Mouse (Mus musculus) limb, embryonic 11.5 days (tissue): ENCODE results near the gene Glmp. TPM values are rescaled to one million over a fixed set of nuclear protein-coding genes. Genes with fewer than 3 reads are reported as not detected.
A peak's percentile ranks its signal among the peaks of the same experiment; 100 is the strongest.
"Not testable (repeated sequence)": the region's sequence is repeated elsewhere in the genome, so short reads cannot be mapped to it uniquely, and the experiment has no call there.

Experiments used
- ATAC-seq: fragments of 200-750 bp; cut with Nextera tagmentation; 2 replicates; pipeline ENCODE4 v1.8.0; 2017; ENCODE audit warnings: low read depth; ENCODE audit not compliant: insufficient number of reproducible peaks, low FRiP score, low TSS enrichment
- DNase-seq: peaks from one replicate; pipeline ENCODE4 v3.0.0-alpha.2; 2015; ENCODE audit warnings: low spot score
- H3K27ac ChIP-seq: fragments of 300-500 bp; sonication (generic); replicated peaks from 2 replicates; pipeline ENCODE4 v1.5.1; 2014; ENCODE audit warnings: low read depth, mild to moderate bottlenecking, low read length
- H3K27me3 ChIP-seq: fragments of 300-500 bp; sonication (generic); 2 replicates; pipeline ENCODE4 v1.6.1; 2014; ENCODE audit warnings: mild to moderate bottlenecking, low read length, mixed read lengths; ENCODE audit not compliant: control insufficient read depth, insufficient read depth
- H3K36me3 ChIP-seq: fragments of 300-500 bp; sonication (generic); 2 replicates; pipeline ENCODE4 v1.6.1; 2014; ENCODE audit warnings: mild to moderate bottlenecking, low read length, moderate library complexity, mixed read lengths; ENCODE audit not compliant: control insufficient read depth, insufficient read depth
- H3K4me1 ChIP-seq: fragments of 300-500 bp; sonication (generic); 2 replicates; pipeline ENCODE4 v1.6.1; 2014; ENCODE audit warnings: low read length, mixed read lengths; ENCODE audit not compliant: control insufficient read depth, insufficient read depth
- H3K4me2 ChIP-seq: fragments of 300-500 bp; sonication (generic); 2 replicates; pipeline ENCODE4 v1.6.1; 2014; ENCODE audit warnings: low read depth, mild to moderate bottlenecking, moderate library complexity; ENCODE audit not compliant: severe bottlenecking
- H3K4me3 ChIP-seq: fragments of 300-500 bp; sonication (generic); 2 replicates; pipeline ENCODE4 v1.5.1; 2014; ENCODE audit warnings: low read depth, low read length
- H3K9ac ChIP-seq: fragments of 300-500 bp; sonication (generic); 2 replicates; pipeline ENCODE4 v1.6.1; 2014; ENCODE audit warnings: mild to moderate bottlenecking, low read length
- H3K9me3 ChIP-seq: fragments of 300-500 bp; sonication (generic); 2 replicates; pipeline ENCODE4 v1.6.1; 2016; ENCODE audit warnings: low read length; ENCODE audit not compliant: control insufficient read depth
- WGBS: fragments of 180-500 bp; shearing (Covaris S2); extraction: QIAGEN DNeasy Blood & Tissue Kit; methylation state at CpG from one replicate; pipeline ENCODE4 v1.1.7; 2014; 5-methylcytosine and 5-hydroxymethylcytosine counted together
- polyA plus RNA-seq: library from polyadenylated mRNA; unstranded; fragments of >200 nt; fragmentation: Nextera tagmentation; extraction: Ambion mirVana; gene quantifications from 2 replicates; pipeline ENCODE4 v1.2.1, GENCODE M21; 2014

Glmp gene
- polyA plus RNA-seq, 1 experiment from 2014 or later, result 100 TPM

GRCm38 (mm10) chr3:88376644-88377043 is 51.8 kb downstream of the Glmp start:
- not testable (repeated sequence) for H3K36me3 ChIP-seq, H3K27ac ChIP-seq, H3K27me3 ChIP-seq, H3K9me3 ChIP-seq, H3K4me3 ChIP-seq, H3K4me1 ChIP-seq, ATAC-seq, H3K9ac ChIP-seq
- peak overlapping the region; percentile 36; the same call in 1 of the 2 replicates for H3K4me2 ChIP-seq
- WGBS, result 14% methylated on average over 5 of the region's 7 CpGs
- DNase-seq, result peak; percentile 32

- not testable (repeated sequence) for H3K4me3 ChIP-seq, ATAC-seq, H3K4me1 ChIP-seq, H3K9me3 ChIP-seq, DNase-seq, H3K27ac ChIP-seq, H3K4me2 ChIP-seq, H3K9ac ChIP-seq, H3K27me3 ChIP-seq, H3K36me3 ChIP-seq
- WGBS, result 75% methylated on average over 5 of the region's 5 CpGs
These were observed 53.8 kb downstream of the Glmp start, which contains the start of gene Bglap2 for GRCm38 (mm10) chr3:88378599-88378998. Bglap2 (minus strand) TSS chr3:88378699.

Other genes with a start within 250 kb of the Glmp start
- gene Ttc24, start 246.7 kb upstream of the Glmp start, polyA plus RNA-seq, result not detected in 2 replicates
- gene Iqgap3, start 243.1 kb upstream of the Glmp start, polyA plus RNA-seq, result 16.0 and 19.6 TPM in 2 replicates
- 12.6 and 14.3 TPM in 2 replicates for gene Mef2d, start 182.7 kb upstream of the Glmp start, polyA plus RNA-seq
- 0.11 and 0.60 TPM in 2 replicates for gene Rhbg, start 70.3 kb upstream of the Glmp start, polyA plus RNA-seq
- gene Gm38392, start 37.8 kb upstream of the Glmp start, polyA plus RNA-seq, result 0.37 and 0.59 TPM in 2 replicates
- gene Tsacc, start 28.0 kb upstream of the Glmp start, polyA plus RNA-seq, result 11.9 TPM in 2 replicates
- gene Cct3, start 27.9 kb upstream of the Glmp start, polyA plus RNA-seq, result 764 and 785 TPM in 2 replicates
- 1.8 and 3.3 TPM in 2 replicates for gene Tmem79, start 11.1 kb downstream of the Glmp start, polyA plus RNA-seq
- gene Smg5, start 11.2 kb downstream of the Glmp start, polyA plus RNA-seq, result 44.9 and 49.0 TPM in 2 replicates
- gene Paqr6, start 39.6 kb downstream of the Glmp start, polyA plus RNA-seq, result 1.1 and 1.8 TPM in 2 replicates
- gene Bglap3, start 47.7 kb downstream of the Glmp start, polyA plus RNA-seq, result not detected in 2 replicates
- gene Bglap2, start 53.7 kb downstream of the Glmp start, polyA plus RNA-seq, result not detected in 2 replicates
- gene Bglap, start 59.4 kb downstream of the Glmp start, polyA plus RNA-seq, result not detected in 2 replicates
- 174 and 185 TPM in 2 replicates for gene Pmf1, start 85.3 kb downstream of the Glmp start, polyA plus RNA-seq
- 17.7 and 18.9 TPM in 2 replicates for gene Slc25a44, start 100.1 kb downstream of the Glmp start, polyA plus RNA-seq
- gene Sema4a, start 136.2 kb downstream of the Glmp start, polyA plus RNA-seq, result 5.4 and 5.7 TPM in 2 replicates
- 20.3 and 20.4 TPM in 2 replicates for gene Lmna, start 184.9 kb downstream of the Glmp start, polyA plus RNA-seq
- gene Mex3a, start 207.4 kb downstream of the Glmp start, polyA plus RNA-seq, result 42.6 and 43.5 TPM in 2 replicates
- gene Rab25, start 223.3 kb downstream of the Glmp start, polyA plus RNA-seq, result 2.4 and 3.1 TPM in 2 replicates
- 78.9 and 89.3 TPM in 2 replicates for gene Lamtor2, start 228.1 kb downstream of the Glmp start, polyA plus RNA-seq
- 80.1 and 85.3 TPM in 2 replicates for gene Ubqln4, start 228.7 kb downstream of the Glmp start, polyA plus RNA-seq